ENCODE assay signal across 8 mouse cellular contexts in the genomic region with DNA sequence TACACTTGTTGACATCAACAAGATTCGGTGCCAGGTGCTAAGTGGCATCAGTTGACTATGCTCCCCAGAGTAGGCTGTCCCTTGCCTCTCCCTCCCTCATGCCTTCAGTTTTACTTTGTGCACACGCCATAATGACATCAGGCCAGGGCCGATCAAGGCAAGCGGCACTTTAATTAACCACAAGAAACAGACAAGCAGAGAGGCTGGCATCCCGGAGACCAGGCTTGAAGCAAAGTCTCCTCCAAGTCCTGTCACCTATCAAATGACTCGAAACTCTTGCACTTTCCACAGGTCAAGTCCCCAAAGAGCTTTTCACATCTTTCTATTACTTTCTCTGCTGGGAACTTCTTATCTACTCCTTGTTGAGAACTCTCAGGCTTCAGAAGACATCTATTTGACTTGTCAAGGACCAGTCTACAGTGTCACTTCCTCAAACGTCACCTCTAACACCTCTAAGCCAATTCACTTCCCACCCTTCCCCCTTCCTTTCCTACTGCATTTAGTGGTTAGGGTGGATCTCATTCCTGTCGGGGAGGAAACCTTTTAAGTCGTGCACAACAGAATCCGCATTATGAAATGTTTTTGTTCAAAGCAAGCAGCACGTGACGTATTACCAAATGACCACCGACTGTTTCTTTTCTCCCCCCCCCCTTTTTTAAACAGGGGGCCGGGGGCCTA. TPM values are rescaled to one million over a fixed set of nuclear protein-coding genes. Genes with fewer than 3 reads are reported as not detected.
DNase-seq lines count a peak whose midpoint lies in the region; ATAC-seq and TF ChIP-seq lines count a peak whose summit lies in the region.

No protein-coding gene starts in this region.

- H3K27me3 ChIP-seq in spleen, adult 2 months (ENCODE audit: control insufficient read depth, insufficient read depth, low read length): no peaks in the 10 kb centered on the region
- no peaks in the 10 kb centered on the region for H3K27me3 ChIP-seq in forebrain, embryonic 13.5 days
- no peaks in the 10 kb centered on the region for H3K27me3 ChIP-seq in liver, embryonic 16.5 days (ENCODE audit: control insufficient read depth, insufficient read depth, low read depth, low read length)
- no peaks in the 10 kb centered on the region for H3K27me3 ChIP-seq in small intestine, adult 2 months (ENCODE audit: control insufficient read depth, insufficient read depth, low read length)

- no peak overlapping the region for H3K27ac ChIP-seq in spleen, adult 2 months (ENCODE audit: insufficient read depth, low read length)
- no peak overlapping the region for H3K27ac ChIP-seq in forebrain, embryonic 13.5 days
- H3K27ac ChIP-seq in liver, embryonic 16.5 days (ENCODE audit: low read length): no peak overlapping the region
- H3K27ac ChIP-seq in small intestine, adult 2 months (ENCODE audit: insufficient read depth, low read depth, low read length): no peak overlapping the region

- peak overlapping the region; percentile 83 for H3K4me3 ChIP-seq in spleen, adult 2 months (ENCODE audit: extremely low read depth, insufficient read depth, insufficient read length)
- peak overlapping the region; percentile 84 for H3K4me3 ChIP-seq in forebrain, embryonic 13.5 days
- H3K4me3 ChIP-seq in liver, embryonic 16.5 days (ENCODE audit: low read depth, low read length): peak overlapping the region; percentile 93
- H3K4me3 ChIP-seq in small intestine, adult 2 months (ENCODE audit: low read depth, low read length): peak overlapping the region; percentile 88

- ATAC-seq in forebrain, embryonic 13.5 days: no peak
- ATAC-seq in liver, embryonic 16.5 days (ENCODE audit: low read depth): no peak

- H3K4me2 ChIP-seq in forebrain, embryonic 13.5 days: peak overlapping the region; percentile 90
- peak overlapping the region; percentile 83 for H3K4me2 ChIP-seq in liver, embryonic 16.5 days (ENCODE audit: low read depth, low read length)

- H3K9me3 ChIP-seq in forebrain, embryonic 13.5 days (replicated peaks): peaks cover 13% of the 10 kb centered on the region
- no peaks in the 10 kb centered on the region for H3K9me3 ChIP-seq in liver, embryonic 16.5 days (replicated peaks; ENCODE audit: control insufficient read depth, low read length)

- H3K36me3 ChIP-seq in spleen, adult 2 months (ENCODE audit: control insufficient read depth, insufficient read depth, low read length): peaks cover 16% of the 10 kb centered on the region
- peaks cover 40% of the 10 kb centered on the region for H3K36me3 ChIP-seq in forebrain, embryonic 13.5 days (ENCODE audit: poor library complexity, severe bottlenecking)
- H3K36me3 ChIP-seq in liver, embryonic 16.5 days (ENCODE audit: control insufficient read depth, insufficient read depth): peaks cover 3% of the 10 kb centered on the region
- H3K36me3 ChIP-seq in small intestine, adult 2 months (ENCODE audit: control insufficient read depth, insufficient read depth, low read length): peaks cover 23% of the 10 kb centered on the region

- no peak for TF ChIP-seq POLR2A in spleen, adult 2 months (IDR thresholded peaks at IDR 0.05; ENCODE audit: low read depth, low read length)
- TF ChIP-seq POLR2A in small intestine, adult 2 months (IDR thresholded peaks at IDR 0.05; ENCODE audit: low read depth, low read length): no peak

- H3K9ac ChIP-seq in forebrain, embryonic 13.5 days: peak overlapping the region; percentile 83
- H3K9ac ChIP-seq in liver, embryonic 16.5 days (ENCODE audit: low read depth, low read length): peak overlapping the region; percentile 85

- WGBS in spleen, adult 2 months: 39% methylated on average over 14 of the region's 14 CpGs
- 63% methylated on average over 14 of the region's 14 CpGs for WGBS in forebrain, embryonic 13.5 days
- 39% methylated on average over 14 of the region's 14 CpGs for WGBS in liver, embryonic 16.5 days (ENCODE audit: insufficient replicate concordance)
- 45% methylated on average over 14 of the region's 14 CpGs for WGBS in small intestine, adult 2 months

- no peak for TF ChIP-seq CTCF in spleen, adult 2 months (IDR thresholded peaks at IDR 0.05; ENCODE audit: extremely low read depth, insufficient read depth, insufficient read length, insufficient replicate concordance)
- TF ChIP-seq CTCF in small intestine, adult 2 months (IDR thresholded peaks at IDR 0.05; ENCODE audit: extremely low read depth, insufficient read length, insufficient replicate concordance, low read depth, low read length): no peak

- DNase-seq in spleen, adult 2 months (ENCODE audit: low read depth in 1 of 2, low spot score in 2 of 2): no peak
- DNase-seq in spleen, postnatal 4 days (ENCODE audit: low spot score in 2 of 2): no peak
- no peak for DNase-seq in left cerebral cortex, adult 18-20 months (ENCODE audit: low spot score in 2 of 2)
- DNase-seq in left cerebral cortex, adult 8-10 months (ENCODE audit: low spot score in 2 of 2): no peak
- DNase-seq in thymus, adult 18-20 months: no peak

- H3K4me1 ChIP-seq in spleen, adult 2 months (ENCODE audit: control insufficient read depth, insufficient read depth, insufficient read length): no peaks in the 10 kb centered on the region; the same call in 1 of the 2 replicates
- H3K4me1 ChIP-seq in forebrain, embryonic 13.5 days: peaks cover 14% of the 10 kb centered on the region
- H3K4me1 ChIP-seq in liver, embryonic 16.5 days (ENCODE audit: control insufficient read depth, low read depth, low read length): peaks cover 14% of the 10 kb centered on the region
- H3K4me1 ChIP-seq in small intestine, adult 2 months (ENCODE audit: control insufficient read depth, insufficient read depth, insufficient read length, low read length): peaks cover 4% of the 10 kb centered on the region; the same call in 1 of the 2 replicates

RNA-seq across cellular contexts. Expression of a gene that starts 1.0 kb away (rescaled TPM):
- polyA plus RNA-seq in spleen, adult 2 months (2012; rRNA removed): 6.6 and 7.5 TPM in 2 replicates
- 8.9 and 9.5 TPM in 2 replicates for polyA plus RNA-seq in forebrain, embryonic 13.5 days (2015; fragmentation: Nextera tagmentation; extraction: Ambion mirVana)
- 2.3 and 2.7 TPM in 2 replicates for polyA plus RNA-seq in liver, embryonic 16.5 days (2015; fragmentation: Nextera tagmentation; extraction: Ambion mirVana)
- 9.6 and 22.6 TPM in 2 replicates for polyA plus RNA-seq in small intestine, adult 2 months (2012; rRNA removed)
- 10 to 100 TPM; 54.6 to 57.6 TPM for total RNA-seq in left cerebral cortex, adult 18-20 months (2021)
- 10 to 100 TPM; 45.5 to 52.6 (median 50.4) TPM for total RNA-seq in left cerebral cortex, adult 8-10 months (2022)

RNA-seq across cellular contexts. Expression of a gene that starts 23.0 kb away (rescaled TPM):
- polyA plus RNA-seq in spleen, adult 2 months (2012; rRNA removed): 5.2 and 8.5 TPM in 2 replicates
- 26.8 and 29.0 TPM in 2 replicates for polyA plus RNA-seq in forebrain, embryonic 13.5 days (2015; fragmentation: Nextera tagmentation; extraction: Ambion mirVana)
- polyA plus RNA-seq in liver, embryonic 16.5 days (2015; fragmentation: Nextera tagmentation; extraction: Ambion mirVana): 10.5 and 10.8 TPM in 2 replicates
- 6.1 and 6.2 TPM in 2 replicates for polyA plus RNA-seq in small intestine, adult 2 months (2012; rRNA removed)
- total RNA-seq in left cerebral cortex, adult 18-20 months (2021): 10 to 100 TPM; 14.1 to 14.6 TPM
- 10 to 100 TPM; 12.6 to 16.6 (median 15.2) TPM for total RNA-seq in left cerebral cortex, adult 8-10 months (2022)

RNA-seq across cellular contexts. Expression of a gene that starts 60.0 kb away (rescaled TPM):
- not detected in 2 replicates for polyA plus RNA-seq in spleen, adult 2 months (2012; rRNA removed)
- polyA plus RNA-seq in forebrain, embryonic 13.5 days (2015; fragmentation: Nextera tagmentation; extraction: Ambion mirVana): 8.5 and 18.1 TPM in 2 replicates
- polyA plus RNA-seq in liver, embryonic 16.5 days (2015; fragmentation: Nextera tagmentation; extraction: Ambion mirVana): not detected in 2 replicates
- polyA plus RNA-seq in small intestine, adult 2 months (2012; rRNA removed): not detected in 2 replicates
- total RNA-seq in left cerebral cortex, adult 18-20 months (2021): under 1 TPM; 0.23 to 0.30 TPM
- under 1 TPM in 3 of 4 experiments, not detected in 1; 0.14 to 0.74 (median 0.14) TPM for total RNA-seq in left cerebral cortex, adult 8-10 months (2022)
